Mouse (Mus musculus): ENCODE results near the gene Htatip2. TPM values are rescaled to one million over a fixed set of nuclear protein-coding genes. Genes with fewer than 3 reads are reported as not detected.

The Htatip2 gene
- total RNA-seq, 2 experiments from 2014 or later = 1.3 to 1.7 TPM

DNA sequence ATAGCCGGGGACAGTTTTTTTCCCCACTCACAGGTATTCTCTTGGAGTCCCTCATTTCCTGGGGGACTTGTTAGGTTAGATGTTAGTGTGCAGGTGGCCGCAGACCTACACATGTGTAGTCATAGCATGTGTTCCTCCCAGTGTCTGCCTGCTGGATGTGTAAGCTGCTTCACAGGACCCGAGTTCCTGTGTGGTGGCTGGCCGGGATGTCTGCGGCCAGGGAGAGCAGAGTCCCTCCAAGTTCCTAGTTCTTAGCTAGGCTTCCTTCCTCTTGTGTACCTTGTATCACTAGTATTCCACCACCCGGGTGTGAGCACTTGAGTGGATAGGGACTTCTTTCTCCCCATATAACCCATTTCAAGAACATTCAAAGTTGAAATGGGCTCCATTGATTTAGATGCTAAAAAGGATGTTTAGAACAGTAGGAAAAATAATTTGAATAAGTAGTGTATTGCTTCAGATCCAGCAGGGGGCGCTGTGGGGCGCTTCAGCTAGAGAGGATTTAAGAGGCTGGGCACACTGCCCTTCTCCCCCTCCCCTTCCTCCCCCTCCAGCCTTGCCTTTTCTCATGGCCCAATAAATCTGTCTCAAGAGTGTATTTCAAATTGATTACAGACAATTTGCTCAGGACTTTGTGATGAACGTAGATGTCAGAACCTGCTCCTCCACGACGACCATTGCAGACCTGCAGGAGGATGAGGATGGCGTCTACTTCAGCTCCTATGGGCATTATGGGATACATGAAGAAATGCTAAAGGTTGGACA is 27.9 kb downstream of the Htatip2 start:
- DNase-seq = peak; percentile 77

DNA sequence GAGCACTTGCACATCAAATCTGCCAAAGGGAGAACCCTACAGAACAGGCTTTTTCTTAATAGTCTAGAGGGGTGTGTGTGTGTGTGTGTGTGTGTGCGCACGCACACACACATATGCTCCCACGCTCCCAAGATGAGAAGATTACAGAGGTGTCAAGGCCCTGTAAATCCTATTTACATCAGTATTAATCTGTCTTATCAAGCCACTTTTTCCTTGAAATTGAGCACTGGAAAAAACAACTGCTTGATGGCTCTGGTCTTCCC is 28.4 kb downstream of the Htatip2 start:
- DNase-seq = no peak

DNA sequence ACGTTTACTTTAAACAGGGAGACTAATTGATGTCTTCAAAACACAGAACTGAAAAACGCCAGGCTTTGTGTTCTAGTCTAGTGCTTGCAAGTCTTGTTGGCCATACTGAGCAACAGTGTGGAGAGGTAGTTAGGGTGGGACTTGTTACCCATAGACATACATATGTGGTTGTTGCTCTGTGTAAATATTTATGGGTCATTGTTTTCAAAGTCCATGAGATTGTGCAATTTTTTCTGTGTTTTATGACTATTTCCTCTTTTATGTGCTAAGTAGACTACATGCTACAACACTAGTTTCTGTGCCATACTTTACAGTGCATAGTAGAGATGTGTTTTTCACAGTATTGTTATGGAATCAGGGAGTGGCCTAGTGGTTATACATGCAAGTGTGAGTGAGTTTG is 35.4 kb downstream of the Htatip2 start:
- no peak for DNase-seq

DNA sequence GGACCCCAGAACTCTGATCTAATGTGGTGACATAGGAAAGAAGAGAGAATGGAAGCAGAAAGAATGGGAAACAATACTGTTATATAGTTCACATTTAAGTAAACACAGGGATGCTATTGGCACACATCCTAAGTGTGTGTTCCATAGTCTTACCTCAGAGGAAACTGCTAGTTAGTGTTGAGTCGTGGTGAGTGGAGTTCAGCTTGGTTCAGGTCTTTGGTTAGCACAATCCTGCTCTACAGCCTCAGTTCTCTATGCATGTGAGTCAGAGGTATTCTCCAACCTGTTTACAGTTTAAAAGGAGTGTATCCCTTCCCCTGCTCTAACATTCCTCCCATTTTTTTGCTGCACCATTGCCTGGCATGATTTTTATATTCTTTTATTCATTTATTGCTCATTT is 38.3 kb downstream of the Htatip2 start:
- no peak for DNase-seq

DNA sequence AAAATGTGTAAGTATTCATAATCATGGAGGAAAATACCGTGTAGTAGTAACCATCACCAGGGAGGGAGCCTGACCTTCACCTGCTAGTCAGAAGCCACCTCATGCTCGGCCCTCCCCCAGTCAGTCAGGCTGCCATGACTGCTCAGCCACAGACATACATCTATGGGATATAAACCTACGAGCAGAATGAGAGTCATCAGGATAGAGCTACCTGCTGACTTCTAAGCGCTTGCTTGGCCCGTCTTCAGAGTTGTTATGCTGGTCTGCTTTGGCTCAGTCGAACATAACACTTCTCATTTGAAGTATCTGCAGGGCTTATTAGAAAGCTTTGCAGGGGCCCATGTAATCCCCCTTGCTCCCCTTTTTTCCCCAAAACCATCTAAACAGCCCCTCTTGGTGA is 44.6 kb downstream of the Htatip2 start:
- no peak for DNase-seq

DNA sequence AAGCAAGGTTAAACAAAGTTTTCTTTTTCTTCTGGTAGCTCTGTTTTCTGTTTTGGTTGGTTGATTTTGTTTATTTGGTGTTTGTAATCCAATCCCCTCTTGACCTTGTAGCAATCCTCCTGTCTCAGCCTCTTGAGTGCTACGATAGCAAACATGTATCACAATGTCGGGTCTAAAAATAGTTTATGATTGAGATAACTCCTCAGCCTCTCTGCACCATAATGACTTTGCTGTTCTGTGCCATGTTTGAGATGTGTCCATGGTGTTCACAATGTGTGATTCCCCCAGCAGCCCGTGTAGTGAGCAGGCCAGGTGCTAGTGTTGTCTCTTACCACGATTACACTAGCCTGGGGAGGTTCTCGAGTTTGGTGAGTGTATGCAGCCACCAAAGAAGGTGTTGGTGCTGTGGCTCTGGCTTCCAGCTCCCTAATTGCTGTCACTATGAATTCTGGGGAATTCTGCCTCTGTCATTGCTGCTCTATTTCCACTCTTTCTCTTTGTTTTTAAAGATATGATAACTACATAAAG is 45.8 kb downstream of the Htatip2 start:
- no peak for DNase-seq

DNA sequence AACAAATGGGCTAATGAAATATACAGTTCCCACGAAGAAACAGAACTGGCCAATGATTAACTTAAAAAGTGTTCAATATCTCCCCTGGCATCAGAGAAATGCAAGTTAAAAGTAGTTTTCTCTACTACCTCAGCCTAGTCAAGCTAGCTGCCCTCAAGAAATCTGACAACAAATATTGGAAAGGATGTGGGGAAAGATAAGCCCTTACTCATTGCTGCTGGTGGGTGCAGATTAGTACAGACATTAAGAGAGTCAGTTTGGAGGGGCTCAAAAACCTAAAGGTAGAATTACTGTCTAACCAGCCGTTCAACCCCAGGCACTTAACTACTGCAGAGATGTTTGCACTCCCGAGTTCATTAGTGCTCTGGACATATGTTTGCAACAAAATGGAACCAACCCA is 46.7 kb downstream of the Htatip2 start:
- DNase-seq = no peak

DNA sequence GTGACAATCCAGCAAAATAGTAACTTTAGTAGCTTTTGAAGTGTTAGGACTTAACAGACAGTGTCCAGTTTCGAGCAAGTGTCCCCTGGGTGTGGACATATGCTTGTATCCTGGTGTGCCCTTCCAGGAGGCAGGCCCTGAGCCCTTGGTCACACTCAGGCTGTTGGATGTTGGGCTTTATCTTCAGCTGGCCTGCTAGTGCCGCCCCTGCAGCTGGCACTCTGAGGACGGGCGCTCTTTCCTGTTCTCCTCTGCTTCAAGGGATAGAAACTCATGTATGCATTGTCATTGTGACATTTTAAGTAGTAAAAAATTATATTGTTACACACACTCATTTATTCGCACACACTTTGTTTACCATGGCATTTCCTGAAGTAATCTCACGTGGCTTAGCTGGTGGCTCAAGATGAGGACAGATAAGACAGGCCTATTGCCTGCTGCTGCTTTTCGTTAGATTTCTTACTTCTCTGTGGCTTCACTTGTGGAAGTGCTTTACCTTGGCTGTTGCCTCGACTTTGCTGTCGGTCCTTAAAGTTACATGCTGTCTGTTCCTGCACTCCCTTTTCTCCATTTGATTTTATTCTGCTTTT is 48.3 kb downstream of the Htatip2 start:
- DNase-seq = no peak

DNA sequence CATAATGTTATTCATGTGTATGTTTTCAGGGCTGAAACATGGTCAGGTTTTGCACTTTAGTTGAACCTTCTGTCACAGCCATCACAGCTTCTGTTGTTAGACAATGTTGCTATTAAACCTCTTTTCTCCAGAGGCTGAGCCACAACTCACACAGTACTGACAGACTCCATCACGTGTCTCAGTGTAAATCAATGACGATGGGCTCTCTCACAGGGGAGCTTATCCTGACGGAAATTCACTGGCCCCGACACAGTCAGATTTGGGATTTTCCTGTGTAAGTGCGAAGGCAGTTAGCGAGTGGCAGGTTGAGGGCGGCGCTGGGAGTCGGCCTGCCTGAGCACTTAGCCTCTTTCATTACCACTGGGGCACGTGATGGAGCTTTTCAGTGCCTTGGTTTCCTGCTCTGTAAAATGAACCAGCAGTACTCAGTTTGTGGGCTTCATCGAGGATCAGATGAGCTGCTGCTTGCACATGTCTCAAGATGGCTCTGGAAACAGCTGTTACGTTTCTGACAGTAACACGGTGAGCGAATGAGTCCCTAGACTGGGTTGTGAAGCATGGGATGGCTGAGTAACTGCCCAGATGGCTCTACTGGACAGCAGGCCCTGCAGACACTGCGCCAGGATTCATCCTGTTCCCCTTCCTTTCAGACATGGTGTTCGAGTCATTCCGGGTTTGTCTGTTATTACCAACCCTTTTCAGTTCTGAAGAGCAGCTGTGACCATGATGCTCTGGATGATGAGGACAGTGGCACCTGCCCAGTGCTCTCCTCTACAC is 49.1 kb downstream of the Htatip2 start:
- DNase-seq = no peak

DNA sequence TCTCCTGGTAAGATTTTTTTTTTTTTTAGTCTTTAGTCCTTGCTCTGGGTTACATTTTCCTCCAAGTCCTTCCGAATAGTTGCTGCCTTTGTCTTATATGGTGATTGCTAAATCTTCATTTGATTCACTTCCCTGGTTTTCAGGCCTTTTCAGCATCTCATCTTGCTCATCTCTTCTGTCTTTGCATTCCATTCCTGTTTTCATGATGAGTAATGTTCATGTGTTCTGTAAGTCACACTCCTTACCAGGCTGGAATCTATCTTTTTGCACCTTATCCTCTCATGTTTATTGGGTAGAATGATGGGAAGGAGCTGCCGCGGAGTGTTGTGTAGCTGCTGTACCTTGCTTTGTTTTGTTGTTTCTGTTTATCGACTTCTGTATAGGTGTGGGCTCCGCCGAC is 50.2 kb downstream of the Htatip2 start:
- no peak for DNase-seq

DNA sequence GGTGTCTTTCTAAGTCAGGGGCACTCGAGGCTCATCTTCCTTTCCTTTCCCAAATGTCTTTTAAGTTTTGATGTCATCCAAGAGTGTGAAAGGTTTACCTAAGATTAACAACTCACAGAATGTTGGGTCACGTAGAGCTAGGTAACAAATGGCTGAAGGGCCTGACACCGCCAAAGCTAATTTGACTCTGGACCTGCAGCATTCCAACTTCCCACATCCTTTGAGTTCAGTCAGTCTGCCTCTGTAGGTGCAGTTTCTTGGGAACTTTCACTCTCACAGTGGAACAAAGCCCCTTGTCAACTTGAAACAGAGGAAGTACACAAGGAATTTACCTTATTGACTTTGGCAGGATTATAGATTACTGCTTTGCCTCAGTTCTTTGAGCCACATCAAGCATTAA is 50.6 kb downstream of the Htatip2 start:
- DNase-seq = no peak

DNA sequence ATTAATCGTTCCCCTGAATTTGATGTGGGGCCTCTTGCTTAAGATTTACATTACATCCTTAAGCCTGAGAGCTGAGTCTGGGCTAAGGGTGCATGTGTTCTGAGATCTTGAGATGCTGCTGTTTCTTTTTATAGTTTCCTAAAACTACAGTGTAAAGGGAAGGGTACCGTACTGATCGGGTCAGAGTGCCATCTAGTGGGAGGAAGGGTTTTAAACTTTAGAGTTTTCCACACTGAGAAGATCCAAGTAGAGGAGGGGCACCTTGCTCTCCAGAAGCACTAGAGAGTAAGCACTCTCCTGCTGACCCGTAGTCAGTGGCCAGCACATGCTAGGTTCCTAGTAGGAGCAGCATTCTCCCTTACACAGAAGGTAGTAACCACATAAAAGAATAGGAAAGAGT is 52.4 kb downstream of the Htatip2 start:
- DNase-seq = no peak

DNA sequence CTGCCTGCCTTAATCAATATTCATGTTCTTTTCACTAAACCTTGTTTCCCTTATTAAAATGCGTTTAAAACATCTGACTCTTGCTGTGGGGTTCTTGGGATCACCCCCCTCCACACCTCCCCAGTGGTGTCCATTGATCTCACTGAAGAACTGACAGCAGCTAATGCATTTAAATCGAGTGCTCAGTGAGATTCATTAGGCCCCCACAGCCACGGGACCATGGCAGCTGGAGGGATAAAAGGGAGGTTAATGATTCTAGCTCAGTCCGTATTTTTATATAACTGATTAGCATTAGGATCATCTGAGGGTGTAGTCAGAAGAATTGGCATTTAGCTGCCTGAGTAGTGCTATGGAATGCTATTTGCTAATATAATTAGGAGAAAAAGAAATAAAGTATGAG is 60.5 kb downstream of the Htatip2 start:
- DNase-seq = no peak

DNA sequence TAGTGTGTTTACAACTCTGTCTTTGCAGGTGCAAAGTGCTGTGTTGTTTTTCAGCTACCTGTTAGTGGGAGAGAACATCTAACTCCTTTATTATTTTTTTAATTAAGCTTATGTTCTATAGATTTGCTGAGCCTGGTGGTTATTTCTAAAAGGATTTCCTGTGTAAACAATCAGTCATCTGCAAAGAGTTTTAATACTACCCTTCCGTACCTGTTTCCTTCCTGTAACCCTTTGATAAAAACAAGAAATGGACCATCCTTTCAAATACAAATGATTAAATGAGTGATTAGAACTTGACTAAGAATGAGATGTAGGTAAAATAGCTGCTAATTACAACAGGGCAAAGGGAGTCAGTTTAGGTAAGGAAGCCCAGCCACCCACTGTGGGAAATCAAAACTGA is 62.5 kb downstream of the Htatip2 start:
- no peak for DNase-seq

DNA sequence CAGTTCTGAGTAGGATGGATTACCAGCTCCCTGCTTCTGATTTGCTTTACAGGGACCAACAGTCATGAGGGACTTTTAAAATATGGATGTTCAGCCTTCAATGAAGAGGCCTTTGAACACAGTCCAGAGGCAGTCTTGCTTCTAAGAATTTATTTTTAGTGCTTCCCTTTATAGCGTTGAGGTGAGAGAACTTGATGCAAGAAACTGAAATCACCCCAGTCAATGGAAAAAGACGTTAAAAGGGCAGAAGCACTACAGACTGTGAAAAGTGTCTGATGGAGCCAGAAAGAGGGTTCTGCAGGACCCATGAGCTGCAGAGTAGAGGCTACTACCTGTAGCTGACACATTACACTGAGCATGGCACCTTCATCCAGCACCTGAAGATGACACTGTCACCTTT is 63.1 kb downstream of the Htatip2 start:
- no peak for DNase-seq

Other genes starting within 250 kb of the Htatip2 start
- gene Dbx1, start 122.3 kb upstream of the Htatip2 start, total RNA-seq (2021) = under 1 TPM; 0.11 to 0.21 TPM
- gene Prmt3, start 19.2 kb downstream of the Htatip2 start, total RNA-seq (2021) = 10 to 100 TPM; 11.1 to 15.4 TPM
- gene Slc6a5, start 151.0 kb downstream of the Htatip2 start, total RNA-seq (2021) = not detected
- under 1 TPM; 0.09 to 0.38 TPM for gene Nell1, start 215.7 kb downstream of the Htatip2 start, total RNA-seq (2021)